Mouse (Mus musculus) embryonic stem cell, embryonic (primary cell): ENCODE measurements around the gene Mfsd6.
"Not testable (repeated sequence)": the region's sequence is repeated elsewhere in the genome, so short reads cannot be mapped to it uniquely, and the experiment has no call there.

Experiments used
- CTCF ChIA-PET, 4 experiments: fragments of 300-600 bp in 2 of 4; fragments of 350-600 bp in 2 of 4; sonication (Branson Sonifier 250); formaldehyde crosslinking; loops; one replicate each; lab custom pipeline; 2022; ENCODE audit warnings: inconsistent platforms in 2 of 4; lab: Charles Lee
- POLR2A ChIA-PET, 4 experiments: fragments of 300-600 bp in 2 of 4; fragments of 350-600 bp in 2 of 4; sonication (Branson Sonifier 250); formaldehyde crosslinking; loops; one replicate each; lab custom pipeline; 2022; ENCODE audit warnings: antibody characterized with exemption in 4 of 4, inconsistent platforms in 1 of 4; lab: Charles Lee

Gene Mfsd6

DNA sequence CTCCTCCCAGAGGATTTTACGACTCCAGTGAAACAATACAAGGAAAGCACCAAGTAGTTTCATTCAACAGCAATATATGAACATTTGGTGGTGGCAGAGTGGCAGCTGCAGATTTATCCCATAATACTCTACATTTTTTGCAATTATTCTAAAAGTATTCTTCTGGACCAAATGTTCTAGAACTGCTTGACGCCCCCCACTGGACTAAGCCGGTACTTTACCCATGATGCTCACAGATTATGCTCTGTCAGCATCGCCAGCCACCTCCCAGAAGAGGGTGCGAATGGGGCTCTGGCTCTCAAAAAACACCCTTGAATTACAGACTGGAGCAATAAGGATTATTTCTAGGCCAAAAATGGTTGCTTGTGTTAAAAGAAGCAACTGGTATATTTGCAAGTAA lies 8.2 kb downstream of the Mfsd6 start:
- ChIA-PET POLR2A (interaction anchor here in 1 of 4 experiments (0.6 kb wide), 1 partner anchor 1323 kb away, joined by 3 read pairs; no protein-coding TSS in a partner anchor), CTCF (no interaction called here)

DNA sequence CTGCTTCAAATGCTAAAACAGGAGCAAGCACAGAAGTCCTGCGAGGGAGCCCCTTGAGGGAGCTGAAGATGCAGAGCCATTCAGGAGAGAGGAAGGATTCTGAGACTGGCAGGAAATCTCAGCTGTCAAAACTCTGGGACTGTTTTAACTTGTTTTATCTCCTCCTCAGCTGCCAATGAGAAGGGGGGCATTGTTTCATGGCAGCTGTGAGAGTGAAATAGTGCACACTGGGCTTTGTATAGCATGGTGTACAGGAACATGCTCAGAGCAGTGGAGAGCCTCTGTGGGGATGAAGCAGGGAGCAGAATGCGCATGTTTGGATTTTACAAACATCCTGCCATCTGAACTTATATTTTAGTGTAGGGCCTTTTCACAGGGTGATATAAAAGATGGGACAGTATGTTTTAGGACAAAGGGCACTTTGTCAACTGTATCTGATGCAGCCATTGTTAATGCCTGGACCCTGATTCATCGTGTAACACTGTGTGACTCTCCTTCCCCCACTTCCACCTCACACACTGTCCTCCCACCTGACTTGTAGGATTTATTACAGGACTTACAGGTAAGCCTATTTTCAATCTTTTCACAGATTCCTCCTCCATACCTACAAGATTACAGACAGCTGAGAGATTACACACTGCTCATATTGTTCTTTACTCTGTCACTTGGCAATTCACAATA lies 9.1 kb downstream of the Mfsd6 start:
- ChIA-PET POLR2A (no interaction called here), CTCF (no interaction called here)

DNA sequence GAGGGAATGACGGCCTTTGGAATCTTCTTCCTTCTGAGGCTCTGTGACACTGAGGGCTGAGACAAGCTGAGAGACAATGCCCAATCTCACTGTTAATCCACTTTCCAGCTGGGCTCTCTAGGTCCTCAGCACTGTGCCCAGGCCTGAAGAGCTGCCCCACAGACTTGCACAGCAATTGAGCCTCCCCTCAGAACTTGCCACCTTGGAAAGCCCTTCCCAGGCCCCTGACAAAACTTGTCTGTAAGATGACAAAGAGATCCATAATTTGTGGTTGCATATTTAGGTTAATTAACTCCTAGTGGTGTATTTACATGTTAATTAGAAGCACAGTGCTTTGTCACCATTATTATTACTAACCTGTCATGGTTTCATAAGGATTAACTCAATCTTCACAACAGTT lies 12.8 kb downstream of the Mfsd6 start:
- ChIA-PET CTCF (no interaction called here), POLR2A (interaction anchor here in 1 of 4 experiments (0.9 kb wide), 1 partner anchor 66 kb away, joined by 3 read pairs; no protein-coding TSS in a partner anchor)

DNA sequence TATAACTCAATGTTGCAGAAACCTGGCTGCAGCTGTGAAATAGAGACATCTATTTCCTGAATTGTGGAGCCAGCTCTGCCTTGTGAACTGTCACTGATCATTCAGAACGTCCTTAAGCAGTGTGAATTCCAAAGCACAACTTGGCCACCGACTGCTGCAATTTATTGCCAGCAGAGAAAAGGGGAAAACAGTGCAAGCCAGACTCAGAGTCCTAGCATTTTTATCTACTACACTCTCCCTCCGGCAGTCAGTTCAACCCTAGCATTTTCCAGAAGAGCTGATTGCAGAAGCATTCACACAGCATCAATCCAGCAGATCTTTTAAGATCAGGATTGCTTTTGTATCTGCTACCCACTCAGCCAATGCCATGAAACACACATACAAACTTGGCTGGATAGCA lies 13.2 kb downstream of the Mfsd6 start:
- CTCF ChIA-PET: no interaction called here

DNA sequence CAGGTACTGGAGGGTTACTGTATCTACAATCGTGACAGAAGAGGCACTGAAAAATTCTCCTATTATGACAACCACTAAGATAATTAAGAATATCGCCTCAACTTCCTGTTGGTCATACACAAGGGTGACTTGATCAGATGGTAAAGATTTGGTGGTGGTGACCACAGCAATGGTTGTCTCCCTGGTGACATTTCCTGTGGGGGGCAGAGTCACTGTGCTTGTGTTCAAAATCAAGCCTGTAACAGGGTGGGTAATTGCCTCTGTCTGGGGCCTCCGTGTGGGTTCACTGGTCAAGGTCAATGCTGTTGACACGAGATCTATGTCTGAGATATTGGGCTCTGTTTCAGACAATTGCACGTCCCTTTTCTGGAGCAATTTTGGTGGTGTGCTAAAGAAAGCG lies 18.5 kb downstream of the Mfsd6 start:
- CTCF ChIA-PET: no interaction called here
- POLR2A ChIA-PET: no interaction called here

More for the DNA sequence above, 13.2 kb downstream of the Mfsd6 start:
- POLR2A ChIA-PET: interaction anchor here in 1 of 4 experiments (0.9 kb wide), 1 partner anchor 66 kb away, joined by 3 read pairs; no protein-coding TSS in a partner anchor

DNA sequence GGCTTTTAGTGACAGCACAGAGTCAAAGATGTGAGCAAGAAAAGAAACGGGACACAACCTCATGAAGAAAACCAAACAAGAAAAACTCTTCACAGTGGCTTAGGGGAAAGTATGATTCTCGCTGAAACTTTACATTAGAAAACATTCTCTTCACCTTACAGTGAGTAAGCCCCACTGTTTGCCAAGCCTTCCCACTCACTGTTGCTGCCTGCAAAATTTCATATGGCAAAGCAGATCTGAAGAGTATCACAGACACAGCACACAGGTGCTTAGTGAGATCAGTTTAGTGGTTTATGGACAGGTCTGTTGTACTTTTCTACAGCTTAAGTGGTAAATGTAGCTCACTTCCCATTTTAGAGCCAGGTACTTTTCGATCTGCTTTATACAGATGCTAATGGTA lies 20.2 kb downstream of the Mfsd6 start:
- CTCF ChIA-PET: interaction anchor here in 1 of 4 experiments (0.6 kb wide), 1 partner anchor 492 kb away, joined by 3 read pairs; no protein-coding TSS in a partner anchor
- POLR2A ChIA-PET: interaction anchor here in 1 of 4 experiments (0.7 kb wide), 1 partner anchor 1416 kb away, joined by 3 read pairs; no protein-coding TSS in a partner anchor

DNA sequence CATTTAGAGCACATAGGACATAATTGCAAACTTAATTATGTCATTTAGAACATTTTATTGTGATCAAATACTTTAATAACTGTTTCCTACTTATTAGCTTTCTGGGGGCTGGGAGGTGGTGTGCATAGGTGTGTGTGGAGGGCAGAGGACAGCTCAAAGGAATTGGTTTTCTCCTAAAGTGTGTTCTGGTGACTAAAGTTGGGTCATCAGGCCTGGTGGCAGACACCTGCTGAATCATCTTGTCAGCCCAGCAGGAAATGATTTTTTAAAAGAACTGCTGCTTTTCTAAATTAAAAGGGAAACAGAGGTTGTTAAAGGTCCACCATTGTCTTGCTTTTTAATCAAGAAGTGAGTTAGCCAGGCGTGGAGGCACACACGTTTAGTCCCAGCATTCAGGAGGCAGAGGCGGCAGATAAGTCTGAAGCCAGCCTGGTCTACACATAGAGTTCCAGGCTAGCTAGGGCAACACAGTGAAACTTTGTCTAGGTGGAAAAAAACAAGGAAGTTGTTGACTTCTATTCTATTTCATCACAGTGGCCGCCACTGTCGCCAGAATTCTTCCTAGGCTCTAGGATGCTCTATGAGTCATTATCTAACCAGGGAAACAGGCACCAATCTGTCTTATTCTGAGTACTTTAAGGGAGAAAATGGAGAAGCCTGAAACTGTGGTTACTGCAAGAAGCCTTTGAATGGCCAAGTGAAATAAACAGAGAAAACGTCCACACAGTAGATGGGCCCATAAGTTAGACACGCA lies 24.3 kb downstream of the Mfsd6 start:
- CTCF ChIA-PET: no interaction called here
- POLR2A ChIA-PET: no interaction called here

DNA sequence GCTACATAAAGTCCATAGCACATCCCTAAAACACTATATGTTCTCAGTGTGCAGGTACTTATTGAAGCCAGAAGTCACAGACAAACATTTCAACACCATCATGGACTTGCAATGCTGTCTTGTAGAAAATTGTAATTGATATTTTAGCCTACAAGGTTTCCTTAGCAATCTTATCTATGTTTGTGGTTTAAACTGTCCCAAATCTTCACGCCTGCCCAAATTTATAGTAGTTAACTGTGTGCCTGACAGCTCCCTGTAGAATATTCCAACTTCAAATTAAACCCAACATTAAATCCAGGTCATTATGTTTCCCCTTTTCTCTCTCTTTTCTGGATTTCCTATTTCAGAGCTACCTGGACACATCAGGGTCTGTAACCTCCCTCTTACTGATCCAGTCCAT lies 25.3 kb downstream of the Mfsd6 start:
- POLR2A ChIA-PET: interaction anchor here in 1 of 4 experiments (0.6 kb wide), 1 partner anchor 459 kb away, joined by 4 read pairs; no protein-coding TSS in a partner anchor
- CTCF ChIA-PET: no interaction called here

DNA sequence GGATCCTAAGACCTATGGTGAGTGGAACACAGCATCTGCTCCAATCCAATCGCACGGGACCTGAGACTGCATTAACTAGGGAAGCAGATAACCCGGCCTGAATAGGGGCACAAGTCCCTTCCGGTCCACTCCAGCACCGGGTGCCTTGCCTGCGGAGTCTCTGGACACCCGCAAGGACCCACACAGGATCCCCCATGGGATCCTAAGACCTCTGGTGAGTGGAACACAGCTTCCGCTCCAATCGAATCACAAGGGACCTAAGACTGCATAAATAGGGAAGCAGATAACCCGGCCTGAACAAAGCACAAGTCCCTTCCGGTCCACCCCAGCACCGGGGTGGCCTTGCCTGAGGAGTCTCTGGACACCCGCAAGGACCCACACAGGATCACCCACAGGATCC lies 32.8 kb downstream of the Mfsd6 start:
- POLR2A ChIA-PET: not testable (repeated sequence)
- CTCF ChIA-PET: interaction anchor here in 1 of 4 experiments (0.8 kb wide), 1 partner anchor 48 kb away, joined by 4 read pairs; no protein-coding TSS in a partner anchor

DNA sequence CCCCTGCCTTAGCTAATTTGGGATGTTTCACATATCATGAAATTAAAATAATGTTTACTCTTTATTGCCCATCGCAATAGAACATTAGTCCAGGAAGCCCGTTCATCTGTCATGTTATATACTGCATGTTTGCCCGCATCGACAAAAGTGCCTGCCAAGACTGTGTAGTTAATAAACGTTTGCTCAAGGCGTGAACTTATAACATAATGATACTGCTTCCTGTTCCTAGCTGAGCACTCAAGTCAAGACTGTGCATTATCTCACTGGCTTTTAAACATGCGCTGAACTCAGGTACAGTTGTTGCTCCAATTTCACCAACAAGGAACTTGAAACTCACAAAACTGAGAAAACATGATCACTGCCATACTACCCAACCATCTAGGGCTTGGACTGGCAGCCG lies 39.6 kb downstream of the Mfsd6 start:
- ChIA-PET CTCF (interaction anchor here in 1 of 4 experiments (0.6 kb wide), 1 partner anchor 524 kb away, joined by 3 read pairs; no protein-coding TSS in a partner anchor), POLR2A (no interaction called here)

DNA sequence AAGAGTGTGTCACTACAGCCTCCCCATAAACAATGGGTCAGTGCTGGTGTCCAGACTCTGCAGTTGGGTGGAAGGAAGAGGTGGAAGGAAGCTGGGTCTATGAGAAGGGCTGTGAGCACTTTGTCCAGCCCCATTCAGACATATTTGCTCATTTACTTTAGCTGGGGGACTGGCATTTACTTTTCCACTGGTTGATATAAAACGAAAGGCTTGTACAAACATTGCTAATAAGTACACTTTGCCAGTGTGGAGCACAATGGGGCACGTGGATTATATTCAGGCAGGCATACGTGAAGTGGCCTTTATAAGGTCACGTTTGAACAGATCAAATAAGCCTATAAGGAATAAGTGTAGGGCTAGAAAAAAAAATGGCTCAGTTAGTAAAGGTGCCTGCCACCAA lies 43.7 kb downstream of the Mfsd6 start:
- POLR2A ChIA-PET: interaction anchor here in 1 of 4 experiments (1.4 kb wide), 1 partner anchor 43 kb away, joined by 3 read pairs; no protein-coding TSS in a partner anchor

DNA sequence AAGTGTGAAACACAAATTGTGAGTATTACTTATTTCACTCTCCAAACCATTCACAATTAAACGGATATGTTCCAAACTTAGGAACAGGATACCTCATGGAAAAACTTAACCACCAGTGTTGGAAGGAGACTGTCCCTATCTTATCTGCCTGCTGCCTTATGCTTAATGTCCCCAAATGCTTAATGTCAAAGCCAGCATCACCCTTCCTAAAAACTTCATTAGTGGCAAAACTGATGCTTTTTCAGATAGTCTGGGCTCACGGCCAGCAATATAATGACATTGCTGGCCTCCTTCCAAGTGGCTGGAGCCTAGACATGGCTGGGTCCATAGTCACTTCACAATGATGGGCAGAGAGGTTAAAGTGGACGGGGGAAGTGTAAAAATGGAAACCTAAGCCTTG lies 50.6 kb downstream of the Mfsd6 start:
- POLR2A ChIA-PET: interaction anchor here in 1 of 4 experiments (0.6 kb wide), 1 partner anchor 400 kb away, joined by 5 read pairs; no protein-coding TSS in a partner anchor

More for the DNA sequence above, 43.7 kb downstream of the Mfsd6 start:
- CTCF ChIA-PET: no interaction called here

DNA sequence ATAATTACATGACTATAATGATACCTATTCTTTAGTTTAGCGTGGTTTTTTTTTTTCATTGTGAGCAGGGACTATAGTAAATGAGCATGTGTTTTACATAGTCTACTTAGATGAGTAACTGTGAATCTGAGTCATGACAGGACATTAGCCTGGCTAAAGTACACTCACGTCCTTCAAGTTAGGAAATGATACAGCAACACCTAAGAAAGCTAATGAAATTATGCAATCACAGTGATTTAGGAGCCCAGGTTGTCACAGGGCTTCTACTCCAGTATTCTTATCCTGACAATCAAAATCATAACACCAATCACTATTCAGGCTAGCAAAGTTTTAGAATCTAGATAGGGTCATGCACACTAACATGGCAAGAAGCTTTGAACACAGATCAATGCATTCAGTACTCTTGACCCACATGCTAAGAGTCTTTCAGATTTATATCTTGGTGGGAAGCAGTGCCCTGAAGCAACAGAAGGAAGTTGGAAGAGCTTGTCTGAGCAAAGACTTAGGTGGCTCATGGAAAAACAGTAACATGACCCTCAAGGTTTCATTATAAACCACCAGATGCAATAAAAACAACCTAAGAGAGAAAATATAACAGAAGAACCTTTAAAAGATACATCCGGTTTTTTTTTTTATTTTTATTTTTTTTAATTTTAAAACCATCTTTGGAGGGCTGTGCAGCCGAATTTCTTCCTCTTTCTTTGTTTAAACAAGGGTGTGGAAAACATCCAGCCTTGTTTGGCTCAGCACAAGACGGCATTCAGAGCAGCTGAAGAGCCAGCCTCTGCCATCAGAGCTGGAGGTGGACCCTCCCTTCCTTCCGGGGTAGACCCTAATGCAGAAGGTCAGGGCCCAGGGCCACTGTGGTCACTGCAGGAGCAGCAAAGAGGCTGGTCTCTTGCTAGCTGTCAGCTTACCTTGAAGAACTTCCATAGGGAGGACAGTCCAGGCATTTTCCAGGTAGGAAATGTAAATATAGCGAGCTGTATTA lies 51.4 kb downstream of the Mfsd6 start:
- POLR2A ChIA-PET: interaction anchor here in 1 of 4 experiments (0.6 kb wide), 1 partner anchor 401 kb away, joined by 5 read pairs; no protein-coding TSS in a partner anchor
- CTCF ChIA-PET: no interaction called here

More for the DNA sequence above, 50.6 kb downstream of the Mfsd6 start:
- CTCF ChIA-PET: no interaction called here

DNA sequence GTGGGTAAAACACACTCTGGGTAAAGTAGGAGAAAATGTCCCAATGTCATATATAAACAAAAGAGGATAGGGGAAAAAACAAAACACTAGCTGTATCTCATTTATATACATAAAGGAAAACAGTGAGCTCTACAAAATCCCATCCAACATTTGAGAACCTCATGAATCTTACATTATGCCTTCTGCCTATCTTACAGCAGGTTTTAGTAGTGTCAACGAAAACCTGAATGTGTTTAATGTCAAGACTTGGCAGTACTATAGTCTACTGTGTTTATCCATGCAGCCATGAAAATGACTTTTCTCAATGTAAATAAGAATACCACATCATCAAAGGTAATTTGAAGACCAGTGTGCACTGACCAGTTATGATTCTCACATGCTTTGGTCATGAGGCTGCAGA lies 57.3 kb downstream of the Mfsd6 start:
- ChIA-PET CTCF (interaction anchor here in 1 of 4 experiments (1.0 kb wide), 1 partner anchor 10 kb away, joined by 3 read pairs; no protein-coding TSS in a partner anchor), POLR2A (no interaction called here)

DNA sequence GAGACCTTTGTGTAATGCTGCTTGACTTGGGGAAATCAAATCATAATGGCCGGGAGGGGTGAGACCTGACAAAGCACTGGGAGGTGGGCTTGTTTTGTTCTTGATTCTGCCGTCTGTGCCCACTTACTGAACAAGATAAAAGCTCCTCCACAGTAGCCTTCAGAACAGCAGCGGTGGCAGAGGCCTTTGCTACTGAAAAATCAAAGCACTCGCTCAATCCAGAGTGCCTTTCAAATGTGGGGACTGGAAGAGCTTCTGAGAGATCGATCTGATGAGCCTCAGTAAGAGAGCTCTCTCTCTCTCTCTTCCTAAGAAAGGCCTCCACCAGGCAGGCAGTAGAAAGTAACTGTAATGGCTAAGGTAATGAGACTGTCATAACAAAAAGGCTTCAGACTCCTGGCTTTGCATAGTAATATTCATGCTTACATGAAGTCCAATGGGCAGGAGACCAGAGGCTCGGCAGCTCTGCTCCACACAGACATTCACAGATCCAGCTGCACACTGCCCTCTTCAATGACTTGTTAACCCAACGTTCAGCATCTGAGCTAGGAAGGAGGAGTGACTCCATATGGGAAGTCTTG lies 58.4 kb downstream of the Mfsd6 start:
- CTCF ChIA-PET: no interaction called here
- POLR2A ChIA-PET: interaction anchor here in 1 of 4 experiments (0.6 kb wide), 1 partner anchor 58 kb away, joined by 3 read pairs; no protein-coding TSS in a partner anchor

DNA sequence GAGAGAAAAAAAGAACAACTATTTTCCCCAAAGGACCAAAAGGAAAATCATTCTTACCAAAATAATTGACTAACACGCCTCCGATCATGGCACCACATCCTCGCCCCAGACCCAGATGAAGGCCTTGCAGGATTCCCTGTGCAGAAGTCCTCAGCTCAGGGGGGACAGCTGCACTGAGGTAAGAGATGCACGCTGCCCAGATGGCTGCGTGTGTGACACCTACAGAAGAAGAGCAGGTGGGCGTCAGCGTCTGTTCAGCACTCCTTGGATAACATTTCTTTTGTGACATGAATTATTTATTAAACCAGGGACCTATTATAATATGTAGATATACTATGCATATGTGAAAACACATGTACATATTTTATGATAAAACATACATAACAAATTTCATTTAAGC lies 64.0 kb downstream of the Mfsd6 start:
- CTCF ChIA-PET: no interaction called here
- POLR2A ChIA-PET: interaction anchor here in 1 of 4 experiments (0.5 kb wide), 1 partner anchor 176 kb away, joined by 3 read pairs; no protein-coding TSS in a partner anchor

DNA sequence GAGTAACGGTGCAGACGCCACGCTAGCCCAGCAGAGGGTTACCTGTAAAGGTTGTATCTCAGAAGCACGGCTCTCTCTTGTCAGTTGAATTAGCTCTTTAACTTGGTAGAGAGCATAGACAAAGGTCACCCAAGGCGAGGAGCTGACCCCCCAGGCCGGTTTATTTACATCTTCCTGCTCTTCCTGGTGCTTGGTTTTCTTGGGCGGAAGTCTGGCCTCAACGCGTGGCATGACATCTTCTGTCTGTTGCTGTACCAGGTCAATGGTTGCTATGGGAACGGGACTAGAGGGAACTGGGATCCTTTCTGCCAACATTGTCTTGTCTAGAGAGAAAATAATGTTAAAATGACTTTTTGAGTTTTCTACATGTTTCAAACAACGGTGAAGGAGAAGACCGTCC lies 66.5 kb downstream of the Mfsd6 start:
- ChIA-PET CTCF (interaction anchor here in 1 of 4 experiments (1.0 kb wide), 1 partner anchor 304 kb away, joined by 3 read pairs; no protein-coding TSS in a partner anchor), POLR2A (interaction anchor here in 1 of 4 experiments (0.7 kb wide), 1 partner anchor 393 kb away, joined by 3 read pairs; no protein-coding TSS in a partner anchor)

DNA sequence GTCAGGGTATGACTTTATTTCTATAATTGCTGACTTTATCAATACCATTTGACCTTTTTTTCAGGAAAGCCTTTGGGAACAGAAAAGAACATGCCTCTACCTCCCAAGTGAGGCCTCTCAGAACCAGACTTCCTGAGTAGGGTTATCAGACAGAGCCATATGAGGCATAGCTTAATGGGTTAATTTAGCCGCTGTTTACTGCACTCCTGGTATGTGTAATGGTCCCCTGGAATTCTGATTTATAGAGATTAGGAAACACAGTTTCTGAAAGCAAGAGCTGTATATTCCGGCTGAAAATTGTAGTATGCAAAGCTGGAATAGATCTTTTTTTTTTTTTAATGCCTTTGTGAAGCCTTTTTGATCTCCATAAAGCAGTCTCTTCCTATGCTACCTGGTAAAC lies 67.0 kb downstream of the Mfsd6 start:
- POLR2A ChIA-PET: interaction anchor here in 1 of 4 experiments (0.7 kb wide), 1 partner anchor 392 kb away, joined by 3 read pairs; no protein-coding TSS in a partner anchor
- CTCF ChIA-PET: interaction anchor here in 2 of 4 experiments (1.0 to 1.1 kb wide), 2 partner anchors 10 to 305 kb away, joined by 3 read pairs; no protein-coding TSS in a partner anchor
